Mouse (Mus musculus): Measurements from ENCODE around the gene Gm28041. TPM values are rescaled to one million over a fixed set of nuclear protein-coding genes. Genes with fewer than 3 reads are reported as not detected.
"Not testable (repeated sequence)": the region's sequence is repeated elsewhere in the genome, so short reads cannot be mapped to it uniquely, and the experiment has no call there.

Gm28041 gene
- total and polyA plus RNA-seq, 2 experiments from 2014 or later, result not detected

DNA sequence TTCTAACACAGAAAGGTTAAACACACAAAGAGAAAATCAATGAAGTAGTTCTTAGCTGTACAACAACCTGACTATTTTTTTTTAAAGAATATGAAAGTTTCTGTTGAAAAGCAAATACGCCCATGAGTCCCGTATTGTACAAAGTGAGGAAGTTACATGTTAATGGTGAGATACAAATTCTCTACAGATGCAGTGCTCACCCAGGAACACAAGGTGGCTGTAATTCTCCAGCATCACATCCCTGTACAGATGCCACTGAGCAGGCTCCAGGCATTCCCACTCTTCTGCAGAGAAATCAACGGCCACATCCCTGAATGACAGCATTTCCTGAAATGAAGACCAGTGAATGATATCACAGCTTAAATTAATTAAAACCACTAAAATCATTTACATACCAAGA is 38.1 kb upstream of the Gm28041 start:
- 76% methylated on average over 3 of the region's 3 CpGs for WGBS

DNA sequence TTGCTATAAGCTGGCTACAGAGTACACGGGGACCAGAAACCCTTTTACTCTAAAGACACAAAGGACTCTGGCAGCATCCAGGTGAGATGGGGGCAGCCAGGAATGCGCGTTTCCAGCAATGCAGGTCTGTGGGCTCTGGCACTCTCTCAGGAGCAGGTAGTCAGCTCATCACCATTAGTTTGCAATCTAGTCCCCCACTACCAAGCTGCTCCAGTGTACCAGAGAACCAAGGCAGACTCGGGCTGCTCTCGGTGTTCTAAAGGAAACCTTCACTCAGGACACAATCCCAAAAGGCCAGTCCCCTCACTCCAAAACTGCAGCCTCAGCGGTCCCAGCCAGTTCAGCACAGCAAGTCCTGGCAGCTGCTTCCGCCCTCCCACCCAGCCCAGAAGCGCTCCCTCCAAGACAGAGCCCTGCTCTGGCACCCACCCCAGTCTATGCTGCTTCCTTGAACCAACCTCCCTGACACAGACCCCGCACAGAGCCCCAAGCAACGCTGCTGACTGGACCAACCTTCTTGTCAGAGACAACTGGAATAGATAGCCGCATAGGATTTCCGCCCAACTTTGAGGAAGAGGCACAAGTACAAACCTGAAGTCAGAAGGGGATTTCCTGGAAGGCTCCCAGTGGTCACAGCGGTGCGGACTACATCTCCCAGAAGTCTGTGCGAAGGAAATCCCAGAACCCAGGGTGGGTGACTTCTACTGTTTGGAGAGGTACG is 23.8 kb upstream of the Gm28041 start, which contains the start of gene Zfp429:
Zfp429 (minus strand) TSS at position 637 of the 721 bp plus-strand sequence.
- DNase-seq (peak; percentile 68), ATAC-seq (peak; percentile 95)
- not testable (repeated sequence) for H3K27ac ChIP-seq (ENCODE audit: low read depth, low read length); H3K9me3 ChIP-seq (ENCODE audit: low read length); H3K4me1 ChIP-seq (ENCODE audit: insufficient read depth); H3K36me3 ChIP-seq (ENCODE audit: insufficient read depth); H3K27me3 ChIP-seq (ENCODE audit: insufficient read depth, low read length)
- Histone ChIP-seq H3K9ac (peak within 1 kb of the TSS; percentile 45), H3K4me3 (ENCODE audit: low read depth, low read length) (peak within 1 kb of the TSS; percentile 56), H3K4me2 (ENCODE audit: low read depth) (peak within 1 kb of the TSS; percentile 69)
- WGBS, result 2% methylated on average over 14 of the region's 16 CpGs

More for the DNA sequence above, 38.1 kb upstream of the Gm28041 start:
- H3K36me3 ChIP-seq (ENCODE audit: insufficient read depth); H3K4me1 ChIP-seq (ENCODE audit: insufficient read depth); H3K4me2 ChIP-seq (ENCODE audit: low read depth); H3K27me3 ChIP-seq (ENCODE audit: insufficient read depth, low read length); H3K27ac ChIP-seq (ENCODE audit: low read depth, low read length); DNase-seq; H3K4me3 ChIP-seq (ENCODE audit: low read depth, low read length); H3K9ac ChIP-seq; H3K9me3 ChIP-seq (ENCODE audit: low read length): not testable (repeated sequence)
- peak; percentile 49 for TF ChIP-seq CTCF (IDR thresholded peaks at IDR 0.05; ENCODE audit: low read depth)
- ATAC-seq, result peak; percentile 53; the same call in 1 of the 2 replicates

DNA sequence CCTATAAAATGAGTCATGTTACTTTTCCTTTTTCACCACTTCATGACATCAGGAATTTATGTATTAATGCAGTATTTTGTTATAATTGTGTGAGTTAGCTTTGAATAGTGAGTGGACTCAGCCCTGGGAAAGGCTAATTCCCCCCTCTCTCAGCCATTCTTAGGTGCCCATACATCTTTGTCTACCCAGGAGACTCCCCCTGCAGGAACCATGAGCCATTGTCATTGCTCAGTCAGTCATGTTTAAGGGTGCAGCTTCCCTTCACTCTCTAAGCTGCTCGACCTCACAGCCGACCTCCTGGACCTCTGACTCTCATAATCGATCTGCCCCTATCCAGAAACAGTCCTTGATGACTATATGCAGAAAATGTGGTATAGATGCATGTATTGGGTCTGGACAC is 722 bp upstream of the Gm28041 start:
- H3K9ac ChIP-seq, result not testable (repeated sequence)

DNA sequence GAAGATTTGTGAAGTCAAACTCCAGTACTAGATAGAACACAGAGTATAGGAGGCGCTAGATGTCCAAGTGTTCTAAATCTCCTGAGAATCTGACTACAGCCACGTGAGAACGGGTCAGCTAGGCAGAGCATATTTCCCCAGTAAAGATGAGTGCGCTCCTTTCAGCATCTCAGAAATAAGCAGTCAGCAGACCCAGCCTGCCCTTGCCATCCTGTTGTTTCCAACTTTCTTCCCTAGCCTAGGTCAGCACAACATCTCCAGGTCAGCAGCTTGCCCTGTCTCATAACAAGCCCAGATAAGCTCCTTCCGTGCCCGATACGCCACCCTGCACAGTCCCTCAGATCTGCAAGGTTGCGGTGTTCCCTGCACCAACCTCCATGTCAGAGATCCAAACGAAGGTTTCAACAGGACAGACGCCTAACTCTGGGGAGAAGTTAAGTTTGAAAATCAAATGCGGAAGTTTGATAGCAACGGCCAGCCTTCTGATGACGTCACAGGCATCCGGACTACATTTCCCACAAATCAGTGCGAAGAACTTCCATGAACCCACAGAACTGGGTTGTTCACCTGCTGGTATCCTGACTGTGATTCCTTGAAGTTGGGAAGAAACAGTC is 15.3 kb downstream of the Gm28041 start, which contains the start of the genes Gm28044 and Zfp953:
Gm28044 (minus strand) TSS at position 406 of the 614 bp plus-strand sequence.
Zfp953 (minus strand) TSS at position 475 of the 614 bp plus-strand sequence.
- peak; percentile 34; the same call in 1 of the 2 replicates for TF ChIP-seq CTCF (IDR thresholded peaks at IDR 0.05; ENCODE audit: low read depth)
- Histone ChIP-seq H3K4me3 (ENCODE audit: low read depth, low read length) (peak within 1 kb of the TSS; percentile 70), H3K4me2 (ENCODE audit: low read depth) (peak within 1 kb of the TSS; percentile 63), H3K27me3 (ENCODE audit: insufficient read depth, low read length) (no peaks in the 10 kb centered on the region), H3K36me3 (ENCODE audit: insufficient read depth) (no peaks in the 10 kb centered on the region), H3K9ac (peak within 1 kb of the TSS; percentile 51), H3K27ac (ENCODE audit: low read depth, low read length) (0 out of 2 replicates have a peak within 1 kb of the TSS, but pooled peaks have one; percentile 22), H3K4me1 (ENCODE audit: insufficient read depth) (peaks cover 5% of the 10 kb centered on the region; the same call in 1 of the 2 replicates), H3K9me3 (ENCODE audit: low read length) (no peaks in the 10 kb centered on the region)
- DNase-seq (peak; percentile 90), ATAC-seq (peak; percentile 97)
- WGBS, result under 1% methylated on average over 15 of the region's 15 CpGs

More for the DNA sequence above, 722 bp upstream of the Gm28041 start:
- H3K27ac ChIP-seq (ENCODE audit: low read depth, low read length); H3K36me3 ChIP-seq (ENCODE audit: insufficient read depth); H3K4me2 ChIP-seq (ENCODE audit: low read depth); H3K27me3 ChIP-seq (ENCODE audit: insufficient read depth, low read length); H3K4me3 ChIP-seq (ENCODE audit: low read depth, low read length); H3K4me1 ChIP-seq (ENCODE audit: insufficient read depth); DNase-seq; H3K9me3 ChIP-seq (ENCODE audit: low read length); ATAC-seq: not testable (repeated sequence)
- WGBS, result 55% methylated on average over 3 of the region's 3 CpGs

DNA sequence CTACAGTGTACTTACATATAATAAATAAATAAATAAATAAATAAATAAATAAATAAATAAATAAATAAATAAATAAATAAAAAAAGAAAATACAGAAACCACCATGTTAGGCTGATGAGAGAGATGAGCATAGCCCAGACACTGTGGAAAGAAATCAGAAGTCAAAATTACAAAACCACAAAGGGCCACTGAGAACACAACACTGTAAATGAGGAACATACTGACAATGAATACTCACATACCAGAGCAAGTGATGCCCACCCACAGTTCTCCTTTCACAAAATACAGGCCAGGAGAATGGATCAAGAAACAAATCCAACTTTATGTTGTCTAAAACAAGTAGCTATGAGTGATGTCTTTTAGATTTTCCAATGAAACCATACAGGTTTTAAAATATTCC is 23.7 kb downstream of the Gm28041 start:
- Histone ChIP-seq H3K4me1 (ENCODE audit: insufficient read depth) (no peaks in the 10 kb centered on the region), H3K27ac (ENCODE audit: low read depth, low read length) (no peak overlapping the region), H3K4me3 (ENCODE audit: low read depth, low read length) (no peak overlapping the region), H3K4me2 (ENCODE audit: low read depth) (no peak overlapping the region), H3K9ac (no peak overlapping the region), H3K27me3 (ENCODE audit: insufficient read depth, low read length) (no peaks in the 10 kb centered on the region), H3K36me3 (ENCODE audit: insufficient read depth) (no peaks in the 10 kb centered on the region), H3K9me3 (ENCODE audit: low read length) (no peaks in the 10 kb centered on the region)
- ATAC-seq, result no peak
- no peak for TF ChIP-seq CTCF (IDR thresholded peaks at IDR 0.05; ENCODE audit: low read depth)
- no peak for DNase-seq

DNA sequence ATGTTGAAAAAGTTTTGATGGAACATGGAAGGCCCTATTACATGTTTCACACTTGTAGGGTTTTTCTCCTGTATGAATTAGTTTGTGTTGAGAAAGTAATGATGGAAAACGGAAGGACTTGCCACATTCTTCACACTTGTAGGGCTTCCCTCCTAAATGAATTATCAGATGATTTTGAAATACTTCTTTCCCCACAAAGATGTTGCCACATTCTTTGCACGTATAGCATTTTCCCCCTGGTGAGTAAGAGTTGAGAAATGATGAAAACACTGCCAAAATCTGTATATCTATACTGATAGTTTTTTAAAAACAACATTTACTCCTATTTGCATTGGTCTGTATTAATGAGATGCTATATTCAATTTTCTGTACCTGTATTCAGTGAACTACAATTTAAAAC is 32.1 kb downstream of the Gm28041 start:
- 95% methylated on average over 2 of the region's 2 CpGs for WGBS
- Histone ChIP-seq H3K27me3 (ENCODE audit: insufficient read depth, low read length) (no peaks in the 10 kb centered on the region), H3K4me3 (ENCODE audit: low read depth, low read length) (no peak overlapping the region), H3K9me3 (ENCODE audit: low read length) (no peaks in the 10 kb centered on the region), H3K4me1 (ENCODE audit: insufficient read depth) (no peaks in the 10 kb centered on the region), H3K4me2 (ENCODE audit: low read depth) (no peak overlapping the region), H3K27ac (ENCODE audit: low read depth, low read length) (no peak overlapping the region), H3K9ac (no peak overlapping the region), H3K36me3 (ENCODE audit: insufficient read depth) (no peaks in the 10 kb centered on the region)
- DNase-seq, result no peak
- TF ChIP-seq CTCF (IDR thresholded peaks at IDR 0.05; ENCODE audit: low read depth), result no peak
- no peak for ATAC-seq

DNA sequence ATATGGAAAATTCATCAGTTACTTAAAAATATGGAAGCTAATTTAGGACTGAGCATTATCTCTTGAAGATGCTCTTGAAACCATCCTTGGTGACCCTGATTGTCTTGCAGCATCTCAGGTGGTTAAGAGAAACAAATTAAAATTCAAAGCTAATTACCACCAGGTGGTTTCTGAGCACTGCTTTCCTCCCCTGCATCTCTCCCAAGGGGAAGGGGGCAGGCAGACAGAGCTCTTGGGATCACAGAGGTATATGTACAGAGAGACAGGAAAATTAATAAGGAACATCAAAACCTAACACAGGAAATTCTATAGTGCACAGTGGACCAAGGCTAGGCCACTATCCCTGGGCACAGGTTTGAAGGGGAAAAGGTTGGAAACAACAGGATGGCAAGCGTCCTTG is 42.7 kb downstream of the Gm28041 start:
- H3K27me3 ChIP-seq (ENCODE audit: insufficient read depth, low read length), result no peaks in the 10 kb centered on the region
- H3K9me3 ChIP-seq (ENCODE audit: low read length), result no peaks in the 10 kb centered on the region
- ATAC-seq (peak; percentile 19), DNase-seq (no peak)
- peak overlapping the region; percentile 53 for H3K4me3 ChIP-seq (ENCODE audit: low read depth, low read length)
- TF ChIP-seq CTCF (IDR thresholded peaks at IDR 0.05; ENCODE audit: low read depth), result no peak
- 65% methylated on average over 1 of the region's 1 CpGs for WGBS
- peak overlapping the region; percentile 80 for H3K4me2 ChIP-seq (ENCODE audit: low read depth)
- H3K36me3 ChIP-seq (ENCODE audit: insufficient read depth), result no peaks in the 10 kb centered on the region
- H3K27ac ChIP-seq (ENCODE audit: low read depth, low read length), result no peak overlapping the region
- H3K4me1 ChIP-seq (ENCODE audit: insufficient read depth), result no peaks in the 10 kb centered on the region
- H3K9ac ChIP-seq, result peak overlapping the region; percentile 50
